Mouse (Mus musculus): ENCODE measurements around the gene Klk7. TPM values are rescaled to one million over a fixed set of nuclear protein-coding genes. Genes with fewer than 3 reads are reported as not detected.

Klk7 gene
- not detected for polyA plus RNA-seq (2014; fragmentation: Illumina TruSeq; extraction: RNeasy Lipid Tissue Mini Kit (QIAGEN cat#74804); ENCODE audit: low read depth, low replicate concordance)

GRCm38 (mm10) chr7:43810994-43811393 lies at the start of gene Klk7:
Klk7 (plus strand) TSS chr7:43811294.

GRCm38 (mm10) chr7:43768597-43768996 lies 42.5 kb upstream of the Klk7 start, which contains the start of gene Klk12:
Klk12 (plus strand) TSS chr7:43768897.

GRCm38 (mm10) chr7:43774364-43774763 lies 36.7 kb upstream of the Klk7 start, which contains the start of gene Klk11:
Klk11 (plus strand) TSS chr7:43774604.

GRCm38 (mm10) chr7:43780746-43781145 lies 30.3 kb upstream of the Klk7 start, which contains the start of gene Klk10:
Klk10 (plus strand) TSS chr7:43781035.

GRCm38 (mm10) chr7:43791591-43791990 lies 19.5 kb upstream of the Klk7 start, which contains the start of gene Klk9:
Klk9 (plus strand) TSS chr7:43791891.

GRCm38 (mm10) chr7:43797333-43797769 lies 13.7 kb upstream of the Klk7 start, which contains the start of gene Klk8:
Klk8 (plus strand) TSS chr7:43797577.

GRCm38 (mm10) chr7:43824199-43824598 lies 13.1 kb downstream of the Klk7 start, which contains the start of gene Klk6:
Klk6 (plus strand) TSS chr7:43824499.

GRCm38 (mm10) chr7:43841701-43842100 lies 30.6 kb downstream of the Klk7 start, which contains the start of gene Klk5:
Klk5 (plus strand) TSS chr7:43841971.

Other genes starting within 250 kb of the Klk7 start
- 1.1 TPM for gene Zfp658, start 249.0 kb upstream of the Klk7 start, polyA plus RNA-seq (2014; fragmentation: Illumina TruSeq; extraction: RNeasy Lipid Tissue Mini Kit (QIAGEN cat#74804); ENCODE audit: low read depth, low replicate concordance)
- 2.9 TPM for gene Zfp719, start 231.7 kb upstream of the Klk7 start, polyA plus RNA-seq (2014; fragmentation: Illumina TruSeq; extraction: RNeasy Lipid Tissue Mini Kit (QIAGEN cat#74804); ENCODE audit: low read depth, low replicate concordance)
- gene Zfp819, start 204.1 kb upstream of the Klk7 start, polyA plus RNA-seq (2014; fragmentation: Illumina TruSeq; extraction: RNeasy Lipid Tissue Mini Kit (QIAGEN cat#74804); ENCODE audit: low read depth, low replicate concordance): not detected
- not detected for gene Ceacam18, start 176.6 kb upstream of the Klk7 start, polyA plus RNA-seq (2014; fragmentation: Illumina TruSeq; extraction: RNeasy Lipid Tissue Mini Kit (QIAGEN cat#74804); ENCODE audit: low read depth, low replicate concordance)
- 1.2 TPM for gene Siglece, start 151.1 kb upstream of the Klk7 start, polyA plus RNA-seq (2014; fragmentation: Illumina TruSeq; extraction: RNeasy Lipid Tissue Mini Kit (QIAGEN cat#74804); ENCODE audit: low read depth, low replicate concordance)
- 2.5 TPM for gene Ctu1, start 139.3 kb upstream of the Klk7 start, polyA plus RNA-seq (2014; fragmentation: Illumina TruSeq; extraction: RNeasy Lipid Tissue Mini Kit (QIAGEN cat#74804); ENCODE audit: low read depth, low replicate concordance)
- gene Klk14, start 120.9 kb upstream of the Klk7 start, polyA plus RNA-seq (2014; fragmentation: Illumina TruSeq; extraction: RNeasy Lipid Tissue Mini Kit (QIAGEN cat#74804); ENCODE audit: low read depth, low replicate concordance): not detected
- gene Klk13, start 98.7 kb upstream of the Klk7 start, polyA plus RNA-seq (2014; fragmentation: Illumina TruSeq; extraction: RNeasy Lipid Tissue Mini Kit (QIAGEN cat#74804); ENCODE audit: low read depth, low replicate concordance): not detected
- gene Klk12, start 42.4 kb upstream of the Klk7 start, polyA plus RNA-seq (2014; fragmentation: Illumina TruSeq; extraction: RNeasy Lipid Tissue Mini Kit (QIAGEN cat#74804); ENCODE audit: low read depth, low replicate concordance): not detected
- not detected for gene Klk11, start 36.7 kb upstream of the Klk7 start, polyA plus RNA-seq (2014; fragmentation: Illumina TruSeq; extraction: RNeasy Lipid Tissue Mini Kit (QIAGEN cat#74804); ENCODE audit: low read depth, low replicate concordance)
- not detected for gene Klk10, start 30.3 kb upstream of the Klk7 start, polyA plus RNA-seq (2014; fragmentation: Illumina TruSeq; extraction: RNeasy Lipid Tissue Mini Kit (QIAGEN cat#74804); ENCODE audit: low read depth, low replicate concordance)
- gene Klk9, start 19.4 kb upstream of the Klk7 start, polyA plus RNA-seq (2014; fragmentation: Illumina TruSeq; extraction: RNeasy Lipid Tissue Mini Kit (QIAGEN cat#74804); ENCODE audit: low read depth, low replicate concordance): not detected
- 8.1 TPM for gene Klk8, start 13.7 kb upstream of the Klk7 start, polyA plus RNA-seq (2014; fragmentation: Illumina TruSeq; extraction: RNeasy Lipid Tissue Mini Kit (QIAGEN cat#74804); ENCODE audit: low read depth, low replicate concordance)
- not detected for gene Klk6, start 13.2 kb downstream of the Klk7 start, polyA plus RNA-seq (2014; fragmentation: Illumina TruSeq; extraction: RNeasy Lipid Tissue Mini Kit (QIAGEN cat#74804); ENCODE audit: low read depth, low replicate concordance)
- gene Klk5, start 30.7 kb downstream of the Klk7 start, polyA plus RNA-seq (2014; fragmentation: Illumina TruSeq; extraction: RNeasy Lipid Tissue Mini Kit (QIAGEN cat#74804); ENCODE audit: low read depth, low replicate concordance): not detected
- not detected for gene Klk4, start 69.9 kb downstream of the Klk7 start, polyA plus RNA-seq (2014; fragmentation: Illumina TruSeq; extraction: RNeasy Lipid Tissue Mini Kit (QIAGEN cat#74804); ENCODE audit: low read depth, low replicate concordance)
- not detected for gene Klk15, start 122.4 kb downstream of the Klk7 start, polyA plus RNA-seq (2014; fragmentation: Illumina TruSeq; extraction: RNeasy Lipid Tissue Mini Kit (QIAGEN cat#74804); ENCODE audit: low read depth, low replicate concordance)
- not detected for gene Klk1b8, start 139.4 kb downstream of the Klk7 start, polyA plus RNA-seq (2014; fragmentation: Illumina TruSeq; extraction: RNeasy Lipid Tissue Mini Kit (QIAGEN cat#74804); ENCODE audit: low read depth, low replicate concordance)
- gene Klk1b1, start 155.5 kb downstream of the Klk7 start, polyA plus RNA-seq (2014; fragmentation: Illumina TruSeq; extraction: RNeasy Lipid Tissue Mini Kit (QIAGEN cat#74804); ENCODE audit: low read depth, low replicate concordance): not detected
- gene Klk1b9, start 164.8 kb downstream of the Klk7 start, polyA plus RNA-seq (2014; fragmentation: Illumina TruSeq; extraction: RNeasy Lipid Tissue Mini Kit (QIAGEN cat#74804); ENCODE audit: low read depth, low replicate concordance): not detected
- not detected for gene Klk1b11, start 184.6 kb downstream of the Klk7 start, polyA plus RNA-seq (2014; fragmentation: Illumina TruSeq; extraction: RNeasy Lipid Tissue Mini Kit (QIAGEN cat#74804); ENCODE audit: low read depth, low replicate concordance)
- 0.45 TPM for gene Klk1b26, start 200.9 kb downstream of the Klk7 start, polyA plus RNA-seq (2014; fragmentation: Illumina TruSeq; extraction: RNeasy Lipid Tissue Mini Kit (QIAGEN cat#74804); ENCODE audit: low read depth, low replicate concordance)
- gene Klk1b27, start 241.0 kb downstream of the Klk7 start, polyA plus RNA-seq (2014; fragmentation: Illumina TruSeq; extraction: RNeasy Lipid Tissue Mini Kit (QIAGEN cat#74804); ENCODE audit: low read depth, low replicate concordance): not detected